Mouse (Mus musculus): Measurements from ENCODE around the gene Slamf8. TPM values are rescaled to one million over a fixed set of nuclear protein-coding genes. Genes with fewer than 3 reads are reported as not detected.

Gene Slamf8
- polyA plus RNA-seq, 1 experiment from 2014 or later = not detected

DNA sequence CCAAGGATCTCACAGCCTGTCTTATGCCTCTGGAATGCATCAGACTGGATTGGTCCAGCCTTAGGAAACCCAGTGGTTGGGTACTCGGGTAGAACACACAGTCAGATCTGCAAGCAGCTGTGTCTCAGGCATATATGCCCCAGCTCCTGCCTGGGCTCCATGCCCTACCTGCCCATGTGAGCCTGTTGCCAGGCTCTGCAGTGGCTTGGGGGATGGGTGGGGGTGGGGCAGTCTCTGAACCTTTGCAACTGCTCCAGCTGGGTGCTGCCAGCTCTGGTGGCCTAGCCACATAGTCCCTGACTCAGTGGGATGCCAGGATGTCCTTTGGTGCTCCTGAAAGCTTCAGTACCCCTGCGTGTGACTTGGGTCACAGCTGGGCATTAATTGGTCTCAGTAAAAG lies 41.1 kb downstream of the Slamf8 start:
- 8% methylated on average over 2 of the region's 2 CpGs for WGBS
- Histone ChIP-seq H3K9me3 (no peaks in the 10 kb centered on the region), H3K36me3 (replicated peaks) (no peaks in the 10 kb centered on the region), H3K27ac (replicated peaks) (no peak overlapping the region), H3K4me1 (peaks cover 55% of the 10 kb centered on the region), H3K4me3 (0 out of 2 replicates have a peak overlapping the region, but pooled peaks have one; percentile 51), H3K27me3 (replicated peaks; ENCODE audit: low read depth, poor library complexity, severe bottlenecking) (peaks cover 22% of the 10 kb centered on the region)
- DNase-seq (ENCODE audit: low spot score) = no peak

DNA sequence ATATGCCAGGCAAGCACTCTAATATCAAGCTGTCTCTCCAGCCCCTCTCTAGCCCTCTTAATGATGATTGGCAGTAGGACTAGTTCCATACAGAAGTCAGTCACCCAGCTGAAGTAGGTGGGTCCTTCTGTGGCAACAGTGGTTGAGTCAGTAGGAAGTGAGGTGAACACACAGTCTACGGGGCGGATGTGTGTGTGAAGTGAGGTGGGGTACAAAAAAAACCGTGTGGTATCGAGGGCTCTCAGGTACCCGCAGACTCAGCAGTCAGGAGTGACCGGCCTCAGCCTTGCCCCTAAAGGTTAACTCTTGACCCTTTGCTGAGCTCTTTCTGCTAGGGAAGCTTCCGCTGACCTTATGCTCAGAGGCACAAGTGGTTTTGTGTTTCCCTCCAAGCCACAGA lies 41.9 kb downstream of the Slamf8 start:
- Histone ChIP-seq H3K27ac (replicated peaks) (no peak overlapping the region), H3K36me3 (replicated peaks) (no peaks in the 10 kb centered on the region), H3K4me3 (no peak overlapping the region), H3K4me1 (peaks cover 51% of the 10 kb centered on the region), H3K9me3 (no peaks in the 10 kb centered on the region), H3K27me3 (replicated peaks; ENCODE audit: low read depth, poor library complexity, severe bottlenecking) (peaks cover 22% of the 10 kb centered on the region)
- no peak for DNase-seq (ENCODE audit: low spot score)
- 30% methylated on average over 7 of the region's 7 CpGs for WGBS

DNA sequence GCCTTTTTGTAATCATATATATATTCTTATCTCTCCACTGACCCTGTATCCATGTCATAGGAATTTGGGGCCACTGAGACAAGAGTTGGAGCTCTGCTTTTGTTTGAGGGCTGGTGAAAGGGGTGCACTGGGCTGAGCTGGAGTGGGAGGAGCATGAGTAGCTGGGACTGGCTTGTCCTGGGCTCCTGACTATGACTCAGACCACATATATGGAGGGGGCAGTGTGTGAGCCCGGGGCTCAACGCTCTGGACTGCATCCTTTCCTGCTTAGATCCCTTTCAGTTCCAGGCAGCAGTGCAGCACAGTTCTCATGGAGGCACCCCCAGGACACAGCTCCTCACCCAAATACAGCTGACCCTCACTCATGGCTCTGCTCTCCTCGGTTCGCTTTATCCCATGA lies 44.3 kb downstream of the Slamf8 start:
- Histone ChIP-seq H3K4me1 (peaks cover 39% of the 10 kb centered on the region), H3K27ac (replicated peaks) (no peak overlapping the region), H3K27me3 (replicated peaks; ENCODE audit: low read depth, poor library complexity, severe bottlenecking) (peaks cover 15% of the 10 kb centered on the region), H3K4me3 (no peak overlapping the region), H3K9me3 (no peaks in the 10 kb centered on the region), H3K36me3 (replicated peaks) (no peaks in the 10 kb centered on the region)
- no peak for DNase-seq (ENCODE audit: low spot score)
- 91% methylated on average over 4 of the region's 4 CpGs for WGBS

DNA sequence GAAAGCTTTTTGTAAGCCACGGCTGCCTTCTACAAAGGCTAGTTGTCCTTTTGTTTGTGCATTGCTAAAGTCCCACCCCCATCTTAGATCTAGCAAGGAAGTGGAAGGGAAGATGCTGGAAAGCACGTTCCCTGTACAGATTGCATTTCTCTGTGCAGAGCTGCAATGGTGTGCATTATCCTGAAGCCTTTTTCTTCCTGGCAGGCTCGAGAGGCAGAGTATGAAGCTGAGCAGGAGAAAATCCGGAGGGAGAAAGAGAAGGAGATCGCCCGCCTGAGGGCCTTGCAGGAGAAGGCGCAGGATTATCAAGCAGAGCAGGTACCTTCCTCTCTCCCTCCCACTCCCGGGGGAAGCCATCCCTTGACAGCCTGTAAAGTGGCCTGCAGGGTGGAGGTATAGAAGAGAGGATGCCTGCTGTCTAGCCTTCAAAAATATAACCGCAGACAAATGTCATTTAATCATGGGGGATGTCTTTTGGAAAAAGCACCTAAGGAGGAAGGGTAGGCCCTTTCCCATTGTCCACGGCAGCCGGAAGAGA lies 50.0 kb downstream of the Slamf8 start:
- H3K36me3 ChIP-seq (replicated peaks) = no peaks in the 10 kb centered on the region
- peaks cover 12% of the 10 kb centered on the region for H3K27me3 ChIP-seq (replicated peaks; ENCODE audit: low read depth, poor library complexity, severe bottlenecking)
- H3K9me3 ChIP-seq = no peaks in the 10 kb centered on the region
- no peak overlapping the region for H3K27ac ChIP-seq (replicated peaks)
- no peak overlapping the region for H3K4me3 ChIP-seq
- peaks cover 11% of the 10 kb centered on the region for H3K4me1 ChIP-seq
- 40% methylated on average over 11 of the region's 11 CpGs for WGBS
- no peak for DNase-seq (ENCODE audit: low spot score)

DNA sequence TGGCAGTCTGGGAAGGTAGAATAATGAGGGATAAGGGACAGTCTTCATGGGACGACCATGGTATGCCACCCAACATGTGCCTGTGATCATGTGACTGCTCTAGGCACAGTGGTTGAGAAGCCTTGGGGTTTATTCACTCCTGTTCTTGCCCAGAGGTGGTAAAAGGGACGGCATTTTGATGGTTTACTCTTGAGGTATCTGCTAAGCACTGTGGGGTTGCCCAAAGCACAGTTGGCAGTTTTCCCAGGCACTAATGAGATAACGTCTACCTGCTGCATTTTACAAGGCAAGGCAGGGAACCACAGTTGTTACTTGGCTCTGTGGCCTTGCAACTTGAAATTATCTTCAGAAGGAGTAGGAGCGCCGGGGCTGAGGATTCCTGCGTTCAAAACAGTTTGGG lies 50.5 kb downstream of the Slamf8 start:
- H3K4me1 ChIP-seq = peaks cover 11% of the 10 kb centered on the region
- peaks cover 17% of the 10 kb centered on the region for H3K27me3 ChIP-seq (replicated peaks; ENCODE audit: low read depth, poor library complexity, severe bottlenecking)
- no peaks in the 10 kb centered on the region for H3K36me3 ChIP-seq (replicated peaks)
- H3K4me3 ChIP-seq = no peak overlapping the region
- H3K27ac ChIP-seq (replicated peaks) = no peak overlapping the region
- WGBS = 70% methylated on average over 6 of the region's 6 CpGs
- H3K9me3 ChIP-seq = no peaks in the 10 kb centered on the region
- DNase-seq (ENCODE audit: low spot score) = no peak

DNA sequence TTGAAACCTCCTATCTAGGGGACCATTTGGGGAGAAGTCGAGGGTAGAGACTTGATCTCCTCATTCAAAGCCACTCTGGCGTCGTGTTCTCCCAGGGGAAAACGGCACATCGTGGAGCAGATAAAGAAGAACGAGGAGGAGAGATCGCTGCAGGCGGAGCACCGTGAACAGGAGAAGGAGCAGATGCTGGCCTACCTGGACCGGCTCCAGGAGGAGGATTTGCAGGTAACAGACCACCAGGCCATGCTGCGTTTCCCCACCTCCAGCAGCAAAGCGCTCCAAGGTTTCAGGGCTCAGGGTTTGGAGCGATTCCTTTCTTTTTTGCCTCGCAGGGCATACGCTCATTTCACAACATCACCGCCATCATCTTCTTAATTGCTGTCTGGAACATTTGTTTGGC lies 55.3 kb downstream of the Slamf8 start:
- 85% methylated on average over 16 of the region's 16 CpGs for WGBS
- Histone ChIP-seq H3K27ac (replicated peaks) (no peak overlapping the region), H3K4me3 (no peak overlapping the region), H3K27me3 (replicated peaks; ENCODE audit: low read depth, poor library complexity, severe bottlenecking) (peaks cover 53% of the 10 kb centered on the region), H3K4me1 (peaks cover 32% of the 10 kb centered on the region), H3K9me3 (no peaks in the 10 kb centered on the region), H3K36me3 (replicated peaks) (no peaks in the 10 kb centered on the region)
- no peak for DNase-seq (ENCODE audit: low spot score)

DNA sequence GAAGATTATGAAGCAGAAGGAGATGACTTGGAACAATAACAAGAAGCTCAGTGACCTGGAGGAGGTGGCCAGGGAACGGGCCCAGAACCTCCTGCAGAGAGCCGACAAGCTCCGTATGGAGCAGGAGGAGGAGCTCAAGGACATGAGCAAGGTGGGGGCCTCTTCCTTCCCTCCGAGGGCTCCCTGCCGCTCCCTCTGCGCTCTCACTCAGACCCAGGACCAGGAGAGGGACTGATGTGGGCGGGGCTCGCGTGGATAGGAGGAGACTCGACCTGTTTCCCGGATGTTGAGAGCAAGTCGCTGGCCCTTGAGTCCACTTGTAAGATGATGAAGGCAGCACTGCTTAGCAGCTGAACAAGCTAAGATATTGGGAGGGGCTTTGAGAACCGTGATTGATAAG lies 57.8 kb downstream of the Slamf8 start:
- H3K36me3 ChIP-seq (replicated peaks) = no peaks in the 10 kb centered on the region
- H3K4me3 ChIP-seq = peak overlapping the region; percentile 53
- no peaks in the 10 kb centered on the region for H3K9me3 ChIP-seq
- 2% methylated on average over 13 of the region's 13 CpGs for WGBS
- peaks cover 33% of the 10 kb centered on the region for H3K4me1 ChIP-seq
- H3K27me3 ChIP-seq (replicated peaks; ENCODE audit: low read depth, poor library complexity, severe bottlenecking) = peaks cover 67% of the 10 kb centered on the region
- DNase-seq (ENCODE audit: low spot score) = peak; percentile 78
- H3K27ac ChIP-seq (replicated peaks) = peak overlapping the region; percentile 73

Other genes starting within 250 kb of the Slamf8 start
- 0.09 and 0.15 TPM in 2 replicates for gene Kcnj10, start 249.4 kb downstream of the Slamf8 start, polyA plus RNA-seq (2016; fragmentation: Nextera tagmentation; extraction: Ambion mirVana)
- 10.2 and 11.1 TPM in 2 replicates for gene Pigm, start 214.0 kb downstream of the Slamf8 start, polyA plus RNA-seq (2016; fragmentation: Nextera tagmentation; extraction: Ambion mirVana)
- not detected in 2 replicates for gene Slamf9, start 115.2 kb downstream of the Slamf8 start, polyA plus RNA-seq (2016; fragmentation: Nextera tagmentation; extraction: Ambion mirVana)
- gene Igsf9, start 108.8 kb downstream of the Slamf8 start, polyA plus RNA-seq (2016; fragmentation: Nextera tagmentation; extraction: Ambion mirVana) = 92.8 and 95.9 TPM in 2 replicates
- 75.1 and 82.5 TPM in 2 replicates for gene Tagln2, start 90.5 kb downstream of the Slamf8 start, polyA plus RNA-seq (2016; fragmentation: Nextera tagmentation; extraction: Ambion mirVana)
- gene Cfap45, start 69.8 kb downstream of the Slamf8 start, polyA plus RNA-seq (2016; fragmentation: Nextera tagmentation; extraction: Ambion mirVana) = 1.3 TPM in 2 replicates
- 0.12 TPM in 1 of 2 replicates, not detected in the other for gene Vsig8, start 34.6 kb downstream of the Slamf8 start, polyA plus RNA-seq (2016; fragmentation: Nextera tagmentation; extraction: Ambion mirVana)
- gene Fcrl6, start 12.0 kb upstream of the Slamf8 start, polyA plus RNA-seq (2016; fragmentation: Nextera tagmentation; extraction: Ambion mirVana) = 0.25 TPM in 1 of 2 replicates, not detected in the other
- 9.4 and 9.9 TPM in 2 replicates for gene Dusp23, start 42.4 kb upstream of the Slamf8 start, polyA plus RNA-seq (2016; fragmentation: Nextera tagmentation; extraction: Ambion mirVana)
- gene Crp, start 107.5 kb upstream of the Slamf8 start, polyA plus RNA-seq (2016; fragmentation: Nextera tagmentation; extraction: Ambion mirVana) = not detected in 2 replicates